Mouse (Mus musculus) olfactory bulb, adult 2 months (tissue): ENCODE measurements around the gene Ppfibp1.

Experiments
- CTCF ChIP-seq: fragments of 200-500 bp; IDR thresholded peaks from 2 replicates; pipeline ENCODE4 v1.5.1; 2012; ENCODE audit warnings: low read depth, mild to moderate bottlenecking, low read length, moderate library complexity; ENCODE audit not compliant: insufficient read depth
- POLR2A ChIP-seq: fragments of 200-500 bp; IDR thresholded peaks from 2 replicates; pipeline ENCODE4 v1.6.1; 2012; ENCODE audit warnings: mild to moderate bottlenecking, low read depth, low read length, moderate library complexity; ENCODE audit not compliant: insufficient read depth

GRCm38 (mm10) chr6:147052440-147052839 is 164.2 kb downstream of the Ppfibp1 start:
- TF ChIP-seq POLR2A (no peak), CTCF (no peak)
